Mouse (Mus musculus) liver, embryonic 15.5 days (tissue): Measurements from ENCODE around the gene Lmtk3. TPM values are rescaled to one million over a fixed set of nuclear protein-coding genes. Genes with fewer than 3 reads are reported as not detected.
A peak's percentile ranks its signal among the peaks of the same experiment; 100 is the strongest.

Source experiments
- ATAC-seq: fragments of 200-750 bp; cut with Nextera tagmentation; 2 replicates; pipeline ENCODE4 v1.8.0; 2017; ENCODE audit warnings: moderate number of reproducible peaks, mild to moderate bottlenecking, moderate library complexity; ENCODE audit not compliant: insufficient read depth
- H3K27ac ChIP-seq: fragments of 300-500 bp; sonication (generic); replicated peaks from 2 replicates; pipeline ENCODE4 v1.5.1; 2015; ENCODE audit warnings: mild to moderate bottlenecking, inconsistent platforms
- H3K27me3 ChIP-seq: fragments of 300-500 bp; sonication (generic); 2 replicates; pipeline ENCODE4 v1.6.1; 2015; ENCODE audit warnings: mild to moderate bottlenecking, inconsistent platforms
- H3K36me3 ChIP-seq: fragments of 300-500 bp; sonication (generic); replicated peaks from 2 replicates; pipeline ENCODE4 v1.6.1; 2015; ENCODE audit warnings: moderate library complexity, mild to moderate bottlenecking, inconsistent platforms
- H3K4me1 ChIP-seq: fragments of 300-500 bp; sonication (generic); replicated peaks from 2 replicates; pipeline ENCODE4 v1.6.1; 2015; ENCODE audit warnings: inconsistent platforms
- H3K4me2 ChIP-seq: fragments of 300-500 bp; sonication (generic); 2 replicates; pipeline ENCODE4 v1.6.1; 2015; ENCODE audit warnings: moderate library complexity, mild to moderate bottlenecking, inconsistent platforms
- H3K4me3 ChIP-seq: fragments of 300-500 bp; sonication (generic); replicated peaks from 2 replicates; pipeline ENCODE4 v1.5.1; 2015; ENCODE audit warnings: mild to moderate bottlenecking, inconsistent platforms
- H3K9ac ChIP-seq: fragments of 300-500 bp; sonication (generic); 2 replicates; pipeline ENCODE4 v1.6.1; 2015; ENCODE audit warnings: moderate library complexity, mild to moderate bottlenecking, inconsistent platforms
- H3K9me3 ChIP-seq: fragments of 300-500 bp; sonication (generic); replicated peaks from 2 replicates; pipeline ENCODE4 v1.6.1; 2016; ENCODE audit warnings: inconsistent platforms
- WGBS: fragments of 180-500 bp; shearing (Covaris S2); methylation state at CpG from one replicate; pipeline ENCODE4 v1.1.7; 2015; ENCODE audit warnings: mixed read lengths; ENCODE audit not compliant: insufficient replicate concordance; 5-methylcytosine and 5-hydroxymethylcytosine counted together
- polyA plus RNA-seq: library from polyadenylated mRNA; unstranded; fragments of >200 nt; fragmentation: Nextera tagmentation; extraction: Ambion mirVana; gene quantifications from 2 replicates; pipeline ENCODE4 v1.2.1, GENCODE M21; 2015

Gene Lmtk3
- not detected in 2 replicates for polyA plus RNA-seq

- peaks cover 23% of the 10 kb centered on the region for H3K4me1 ChIP-seq
- peak within 1 kb of the TSS; percentile 72 for H3K4me2 ChIP-seq
- peak within 1 kb of the TSS; percentile 56 for H3K4me3 ChIP-seq
- H3K27ac ChIP-seq, result no peak within 1 kb of the TSS
- H3K36me3 ChIP-seq, result no peaks in the 10 kb centered on the region
- no peaks in the 10 kb centered on the region for H3K9me3 ChIP-seq
- peak within 1 kb of the TSS; percentile 23; the same call in 1 of the 2 replicates for H3K9ac ChIP-seq
- peaks cover 85% of the 10 kb centered on the region for H3K27me3 ChIP-seq
- ATAC-seq, result peak; percentile 41
- under 1% methylated on average over 38 of the region's 38 CpGs for WGBS
Measured at GRCm38 (mm10) chr7:45783511-45784091, at the start of gene Lmtk3. Gene Lmtk3 (plus strand): TSS chr7:45783738.

- Histone ChIP-seq H3K9me3 (no peaks in the 10 kb centered on the region), H3K36me3 (no peaks in the 10 kb centered on the region), H3K4me2 (no peak overlapping the region), H3K27ac (no peak overlapping the region), H3K9ac (no peak overlapping the region), H3K4me1 (0 out of 2 replicates have a peak, but pooled peaks cover 12% of the 10 kb centered on the region), H3K27me3 (no peaks in the 10 kb centered on the region), H3K4me3 (no peak overlapping the region)
- 9% methylated on average over 9 of the region's 9 CpGs for WGBS
- no peak for ATAC-seq
Measured at GRCm38 (mm10) chr7:45739162-45739763, 44.3 kb upstream of the Lmtk3 start.

- no peaks in the 10 kb centered on the region for H3K36me3 ChIP-seq
- H3K27me3 ChIP-seq, result no peaks in the 10 kb centered on the region
- ATAC-seq, result no peak
- H3K9me3 ChIP-seq, result no peaks in the 10 kb centered on the region
- H3K4me1 ChIP-seq, result 0 out of 2 replicates have a peak, but pooled peaks cover 12% of the 10 kb centered on the region
- no peak overlapping the region for H3K4me3 ChIP-seq
- H3K27ac ChIP-seq, result no peak overlapping the region
- no peak overlapping the region for H3K9ac ChIP-seq
- 53% methylated on average over 10 of the region's 10 CpGs for WGBS
- no peak overlapping the region for H3K4me2 ChIP-seq
Measured at GRCm38 (mm10) chr7:45739820-45740219, 43.7 kb upstream of the Lmtk3 start.

- no peak overlapping the region for H3K9ac ChIP-seq
- WGBS, result 30% methylated on average over 12 of the region's 12 CpGs
- H3K27ac ChIP-seq, result no peak overlapping the region
- no peaks in the 10 kb centered on the region for H3K9me3 ChIP-seq
- no peak for ATAC-seq
- no peaks in the 10 kb centered on the region for H3K36me3 ChIP-seq
- peak overlapping the region; percentile 51 for H3K4me2 ChIP-seq
- H3K4me1 ChIP-seq, result 0 out of 2 replicates have a peak, but pooled peaks cover 12% of the 10 kb centered on the region
- H3K4me3 ChIP-seq, result no peak overlapping the region
- no peaks in the 10 kb centered on the region for H3K27me3 ChIP-seq
Measured at GRCm38 (mm10) chr7:45741308-45741707, 42.2 kb upstream of the Lmtk3 start.

GRCm38 (mm10) chr7:45741777-45742176 lies 41.8 kb upstream of the Lmtk3 start:
- Histone ChIP-seq H3K4me1 (0 out of 2 replicates have a peak, but pooled peaks cover 12% of the 10 kb centered on the region), H3K9me3 (no peaks in the 10 kb centered on the region), H3K4me2 (peak overlapping the region; percentile 51), H3K9ac (no peak overlapping the region), H3K36me3 (no peaks in the 10 kb centered on the region), H3K27me3 (no peaks in the 10 kb centered on the region), H3K27ac (no peak overlapping the region), H3K4me3 (peak overlapping the region; percentile 11)
- no peak for ATAC-seq
- 25% methylated on average over 11 of the region's 11 CpGs for WGBS

GRCm38 (mm10) chr7:45742338-45742737 lies 41.2 kb upstream of the Lmtk3 start:
- ATAC-seq, result no peak
- Histone ChIP-seq H3K27me3 (no peaks in the 10 kb centered on the region), H3K9ac (no peak overlapping the region)

GRCm38 (mm10) chr7:45744387-45744786 lies 39.2 kb upstream of the Lmtk3 start:
- no peaks in the 10 kb centered on the region for H3K27me3 ChIP-seq
- no peak overlapping the region for H3K27ac ChIP-seq
- no peak for ATAC-seq
- H3K9ac ChIP-seq, result no peak overlapping the region
- no peaks in the 10 kb centered on the region for H3K36me3 ChIP-seq
- H3K4me2 ChIP-seq, result no peak overlapping the region
- 40% methylated on average over 2 of the region's 2 CpGs for WGBS
- H3K4me1 ChIP-seq, result 0 out of 2 replicates have a peak, but pooled peaks cover 12% of the 10 kb centered on the region
- H3K9me3 ChIP-seq, result no peaks in the 10 kb centered on the region
- H3K4me3 ChIP-seq, result no peak overlapping the region

More at GRCm38 (mm10) chr7:45742338-45742737, 41.2 kb upstream of the Lmtk3 start:
- H3K27ac ChIP-seq, result no peak overlapping the region
- H3K4me1 ChIP-seq, result 0 out of 2 replicates have a peak, but pooled peaks cover 12% of the 10 kb centered on the region
- H3K4me3 ChIP-seq, result peak overlapping the region; percentile 11
- 25% methylated on average over 19 of the region's 19 CpGs for WGBS
- peak overlapping the region; percentile 51 for H3K4me2 ChIP-seq
- H3K9me3 ChIP-seq, result no peaks in the 10 kb centered on the region
- no peaks in the 10 kb centered on the region for H3K36me3 ChIP-seq

- Histone ChIP-seq H3K9me3 (no peaks in the 10 kb centered on the region), H3K36me3 (no peaks in the 10 kb centered on the region), H3K27ac (no peak overlapping the region), H3K4me3 (no peak overlapping the region), H3K27me3 (no peaks in the 10 kb centered on the region), H3K9ac (no peak overlapping the region), H3K4me2 (no peak overlapping the region), H3K4me1 (0 out of 2 replicates have a peak, but pooled peaks cover 11% of the 10 kb centered on the region)
- ATAC-seq, result no peak
- 57% methylated on average over 6 of the region's 6 CpGs for WGBS
Measured at GRCm38 (mm10) chr7:45746518-45746917, 37.0 kb upstream of the Lmtk3 start.

- WGBS, result 70% methylated on average over 5 of the region's 5 CpGs
- no peak overlapping the region for H3K4me2 ChIP-seq
- H3K36me3 ChIP-seq, result no peaks in the 10 kb centered on the region
- no peaks in the 10 kb centered on the region for H3K9me3 ChIP-seq
- H3K27ac ChIP-seq, result no peak overlapping the region
- no peak for ATAC-seq
- 0 out of 2 replicates have a peak, but pooled peaks cover 2% of the 10 kb centered on the region for H3K4me1 ChIP-seq
- no peaks in the 10 kb centered on the region for H3K27me3 ChIP-seq
- no peak overlapping the region for H3K9ac ChIP-seq
- no peak overlapping the region for H3K4me3 ChIP-seq
Measured at GRCm38 (mm10) chr7:45747450-45747849, 36.1 kb upstream of the Lmtk3 start.

- Histone ChIP-seq H3K9me3 (no peaks in the 10 kb centered on the region), H3K4me2 (no peak overlapping the region), H3K4me1 (no peaks in the 10 kb centered on the region), H3K36me3 (no peaks in the 10 kb centered on the region), H3K27me3 (no peaks in the 10 kb centered on the region), H3K4me3 (no peak overlapping the region), H3K9ac (no peak overlapping the region), H3K27ac (no peak overlapping the region)
- no peak for ATAC-seq
- 46% methylated on average over 7 of the region's 7 CpGs for WGBS
Measured at GRCm38 (mm10) chr7:45748110-45748509, 35.4 kb upstream of the Lmtk3 start.

- H3K27me3 ChIP-seq, result no peaks in the 10 kb centered on the region
- H3K4me1 ChIP-seq, result no peaks in the 10 kb centered on the region
- no peaks in the 10 kb centered on the region for H3K9me3 ChIP-seq
- H3K36me3 ChIP-seq, result no peaks in the 10 kb centered on the region
- H3K4me2 ChIP-seq, result no peak overlapping the region
- WGBS, result 31% methylated on average over 9 of the region's 10 CpGs
- H3K4me3 ChIP-seq, result no peak overlapping the region
- no peak for ATAC-seq
- H3K27ac ChIP-seq, result no peak overlapping the region
- H3K9ac ChIP-seq, result no peak overlapping the region
Measured at GRCm38 (mm10) chr7:45749401-45749800, 34.1 kb upstream of the Lmtk3 start.
